Mouse (Mus musculus) gastrocnemius, postnatal 25 days (tissue): Measurements from ENCODE around the gene Jak2. TPM values are rescaled to one million over a fixed set of nuclear protein-coding genes. Genes with fewer than 3 reads are reported as not detected.

Experiments
- DNase-seq: peaks from one replicate; pipeline ENCODE4 v3.0.0; 2022
- total RNA-seq, 2 experiments: library from RNA; stranded (reverse); gene quantifications; 1 replicate in 1 of 2; 2 replicates in 1 of 2; pipeline ENCODE4 v1.2.3; 2021

Gene Jak2
- total RNA-seq, 2 experiments from 2014 or later: 21.5 to 24.7 TPM

GRCm38 (mm10) chr19:29252831-29253545 is 1.4 kb downstream of the Jak2 start:
- no peak for DNase-seq

GRCm38 (mm10) chr19:29253728-29254127 is 2.1 kb downstream of the Jak2 start:
- peak; percentile 76 for DNase-seq

GRCm38 (mm10) chr19:29254671-29255070 is 3.0 kb downstream of the Jak2 start:
- DNase-seq: no peak

GRCm38 (mm10) chr19:29255327-29256027 is 3.8 kb downstream of the Jak2 start:
- DNase-seq: no peak

- no peak for DNase-seq
Measured at GRCm38 (mm10) chr19:29261638-29262037, 10.0 kb downstream of the Jak2 start.

GRCm38 (mm10) chr19:29263492-29263891 is 11.9 kb downstream of the Jak2 start:
- DNase-seq: no peak

- peak; percentile 74 for DNase-seq
Measured at GRCm38 (mm10) chr19:29265538-29265937, 13.9 kb downstream of the Jak2 start.

GRCm38 (mm10) chr19:29267075-29267868 is 15.6 kb downstream of the Jak2 start:
- DNase-seq: no peak

- DNase-seq: no peak
Measured at GRCm38 (mm10) chr19:29268788-29269321, 17.2 kb downstream of the Jak2 start.

- peak; percentile 41 for DNase-seq
Measured at GRCm38 (mm10) chr19:29270226-29270625, 18.6 kb downstream of the Jak2 start.

GRCm38 (mm10) chr19:29271147-29271578 is 19.5 kb downstream of the Jak2 start:
- peak; percentile 30 for DNase-seq

- no peak for DNase-seq
Measured at GRCm38 (mm10) chr19:29272011-29272809, 20.6 kb downstream of the Jak2 start.

GRCm38 (mm10) chr19:29276414-29276813 is 24.8 kb downstream of the Jak2 start:
- DNase-seq: no peak

- DNase-seq: no peak
Measured at GRCm38 (mm10) chr19:29278944-29279587, 27.4 kb downstream of the Jak2 start.

- no peak for DNase-seq
Measured at GRCm38 (mm10) chr19:29285451-29285869, 33.8 kb downstream of the Jak2 start.

- no peak for DNase-seq
Measured at GRCm38 (mm10) chr19:29287863-29288262, 36.2 kb downstream of the Jak2 start.

GRCm38 (mm10) chr19:29291532-29291931 is 39.9 kb downstream of the Jak2 start:
- DNase-seq: no peak

- DNase-seq: no peak
Measured at GRCm38 (mm10) chr19:29292546-29292945, 40.9 kb downstream of the Jak2 start.

- no peak for DNase-seq
Measured at GRCm38 (mm10) chr19:29294756-29295155, 43.1 kb downstream of the Jak2 start.

GRCm38 (mm10) chr19:29296166-29296565 is 44.5 kb downstream of the Jak2 start:
- no peak for DNase-seq

- no peak for DNase-seq
Measured at GRCm38 (mm10) chr19:29297366-29297765, 45.7 kb downstream of the Jak2 start.
